Mouse (Mus musculus) large intestine, adult 2 months (tissue): Measurements from ENCODE around the gene Chic2. TPM values are rescaled to one million over a fixed set of nuclear protein-coding genes. Genes with fewer than 3 reads are reported as not detected.

Experiments
- DNase-seq: peaks from one replicate; pipeline ENCODE4 v3.0.0-alpha.2; 2012; ENCODE audit warnings: low read depth, low spot score
- WGBS: fragments of 180-500 bp; shearing (Covaris S2); methylation state at CpG from one replicate; pipeline ENCODE4 v1.1.7; 2018; 5-methylcytosine and 5-hydroxymethylcytosine counted together
- polyA plus RNA-seq: library from polyadenylated mRNA; depleted of rRNA; stranded (reverse); fragments of >200 nt; gene quantifications from 2 replicates; pipeline ENCODE4 v1.2.3, GENCODE M21; 2012

Gene Chic2
- polyA plus RNA-seq, 1 experiment: 6.2 TPM

DNA sequence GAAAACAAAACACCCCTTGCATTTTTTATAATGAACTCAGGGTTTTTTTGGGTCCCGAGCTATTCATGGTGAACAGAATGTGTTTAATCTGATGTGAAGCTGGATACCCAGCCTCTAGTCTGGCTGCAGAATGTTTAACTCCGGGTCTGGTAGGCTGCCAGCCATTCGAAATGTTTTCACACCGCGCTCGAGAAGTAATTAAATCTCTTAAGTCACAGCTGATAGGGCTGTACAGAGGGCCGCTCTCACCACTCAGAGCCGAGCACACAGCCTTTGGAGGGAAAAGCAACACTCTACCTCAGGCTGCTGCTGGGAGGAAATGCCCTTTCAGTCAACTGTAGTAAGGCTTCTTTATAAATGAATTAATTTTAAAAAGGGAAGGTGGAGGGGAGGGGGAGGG lies 49.6 kb downstream of the Chic2 start:
- no peak for DNase-seq

DNA sequence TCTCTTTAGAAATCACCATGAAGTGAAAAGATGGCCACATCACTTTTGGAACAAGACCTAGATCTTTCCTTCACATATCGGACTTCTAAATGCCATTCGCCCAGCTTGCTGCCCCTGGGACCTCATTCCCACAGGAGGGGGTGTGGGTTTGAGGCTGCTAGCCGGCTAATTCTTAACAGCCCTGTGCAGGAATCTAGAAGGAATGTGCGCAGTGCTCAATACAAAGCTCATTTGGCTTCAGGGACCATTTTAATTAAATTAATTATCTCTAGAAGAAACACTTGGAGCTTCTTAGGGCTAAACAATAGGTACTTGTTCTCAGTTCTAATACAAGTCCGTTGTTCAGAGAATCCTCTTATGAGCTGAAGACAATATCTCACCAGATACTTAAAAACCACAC lies 60.5 kb downstream of the Chic2 start:
- DNase-seq: no peak
- 76% methylated on average over 5 of the region's 5 CpGs for WGBS

More for the DNA sequence above, 49.6 kb downstream of the Chic2 start:
- WGBS: 74% methylated on average over 8 of the region's 8 CpGs

DNA sequence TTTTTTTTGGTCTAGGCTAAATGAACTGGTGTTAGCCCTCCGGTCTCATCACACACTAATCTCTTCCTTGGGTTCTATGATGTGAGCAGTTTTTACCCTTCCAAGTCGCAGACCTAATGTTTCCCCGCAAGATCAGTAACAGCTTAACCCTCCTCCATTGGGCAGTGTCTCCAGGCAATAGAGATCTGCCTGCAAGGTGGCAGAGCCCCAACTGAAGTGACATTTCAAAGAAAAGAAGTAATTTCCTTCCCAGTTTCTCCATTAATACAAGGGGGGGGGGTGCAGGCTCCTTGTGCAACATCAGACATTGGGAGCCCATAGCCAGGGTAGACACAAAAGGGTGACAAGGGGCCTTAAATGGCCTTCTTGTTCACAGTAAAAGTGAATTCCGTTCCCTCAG lies 64.0 kb downstream of the Chic2 start:
- 80% methylated on average over 4 of the region's 4 CpGs for WGBS
- DNase-seq: no peak

DNA sequence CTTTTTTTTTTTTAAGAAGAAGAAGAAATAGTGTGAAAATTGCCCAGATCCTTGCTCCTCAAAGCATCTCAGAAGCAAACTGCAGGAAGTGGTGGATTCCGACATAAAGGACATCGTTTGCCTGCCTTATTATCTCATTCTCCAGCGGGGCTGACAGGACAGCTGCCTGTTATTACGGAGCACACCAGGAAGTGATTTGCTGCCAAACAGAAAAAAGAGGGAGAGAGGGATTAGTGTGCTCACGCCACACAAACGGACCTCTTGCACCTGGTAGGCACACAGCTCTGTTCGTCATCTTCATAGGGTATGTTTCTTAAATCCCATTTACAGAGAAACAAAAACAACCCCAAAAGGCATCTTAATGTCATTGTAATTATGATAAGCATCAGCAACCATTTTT lies 64.4 kb downstream of the Chic2 start:
- DNase-seq: no peak
- 5% methylated on average over 7 of the region's 7 CpGs for WGBS

DNA sequence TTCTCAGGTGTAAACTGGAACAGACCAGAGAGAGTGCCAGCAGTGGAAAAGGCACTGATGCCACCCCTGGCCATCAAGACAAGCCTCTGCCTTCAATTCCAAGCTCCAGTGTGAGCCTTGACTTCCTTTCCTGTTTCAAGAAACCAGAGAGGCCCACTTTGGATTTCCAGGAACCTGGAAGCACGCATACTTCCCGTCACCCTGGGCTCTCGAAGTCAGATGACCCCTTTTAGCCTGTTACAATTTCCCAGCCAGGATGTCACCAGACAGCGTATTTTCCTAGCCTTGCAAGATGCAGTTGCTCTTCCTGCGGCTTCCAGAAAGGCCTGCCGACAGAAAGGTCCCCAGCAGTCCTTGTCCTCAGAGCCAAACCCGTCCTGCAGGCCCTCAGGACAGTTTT lies 65.0 kb downstream of the Chic2 start:
- no peak for DNase-seq
- 72% methylated on average over 7 of the region's 7 CpGs for WGBS

DNA sequence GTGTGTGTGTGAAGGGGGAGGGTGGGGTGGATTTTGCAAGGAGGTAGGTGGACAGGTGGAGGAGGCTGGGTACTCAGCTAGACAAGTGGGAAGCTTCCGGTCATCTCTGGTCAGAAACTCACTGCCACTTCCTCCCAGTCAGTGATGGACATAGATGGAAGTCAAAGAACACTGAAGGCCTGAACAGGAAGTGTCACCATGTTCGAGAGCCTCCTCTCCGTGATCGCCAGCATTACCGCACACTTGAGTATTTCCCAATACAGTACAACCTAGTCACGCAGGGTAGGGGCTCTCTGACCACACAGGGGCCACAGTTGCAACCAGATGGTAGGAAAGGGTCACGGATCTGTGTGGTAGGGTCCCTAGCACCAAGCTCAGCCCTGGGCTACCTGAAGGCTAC lies 69.1 kb downstream of the Chic2 start:
- DNase-seq: no peak
- 86% methylated on average over 7 of the region's 7 CpGs for WGBS

DNA sequence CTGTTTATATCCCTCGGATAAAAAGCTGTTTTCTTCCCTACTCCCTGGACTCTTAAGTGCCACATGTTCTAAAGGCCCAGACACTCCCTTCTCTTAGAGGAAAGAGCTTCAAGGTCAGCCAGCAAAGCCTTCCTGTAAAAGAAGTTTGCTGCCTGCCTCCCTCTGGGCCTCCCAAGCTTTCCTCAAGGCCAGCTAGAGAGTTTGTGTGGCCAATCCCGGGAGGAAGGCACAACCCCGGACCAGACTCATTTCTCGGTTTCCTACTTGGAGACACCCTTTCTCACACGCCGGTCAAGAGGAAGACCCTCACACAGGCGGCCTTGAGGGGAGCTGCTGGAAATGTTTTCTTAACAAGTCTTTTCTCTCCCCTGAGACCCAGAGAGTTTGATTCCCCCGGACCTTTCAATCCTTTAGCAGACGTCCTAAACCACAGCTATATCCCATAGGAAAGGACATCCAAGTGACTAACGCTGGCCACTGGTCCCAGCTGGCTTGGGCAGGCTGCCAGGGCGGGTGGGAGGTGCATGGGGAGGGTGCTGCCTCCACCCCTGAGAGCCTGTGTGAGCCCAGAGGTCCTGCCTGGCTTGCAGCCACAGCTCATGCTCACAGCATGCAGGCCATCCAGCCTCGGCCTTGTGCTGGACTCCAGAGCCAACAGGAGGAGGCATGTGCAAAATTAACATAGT lies 69.7 kb downstream of the Chic2 start:
- no peak for DNase-seq
- WGBS: 26% methylated on average over 12 of the region's 12 CpGs

DNA sequence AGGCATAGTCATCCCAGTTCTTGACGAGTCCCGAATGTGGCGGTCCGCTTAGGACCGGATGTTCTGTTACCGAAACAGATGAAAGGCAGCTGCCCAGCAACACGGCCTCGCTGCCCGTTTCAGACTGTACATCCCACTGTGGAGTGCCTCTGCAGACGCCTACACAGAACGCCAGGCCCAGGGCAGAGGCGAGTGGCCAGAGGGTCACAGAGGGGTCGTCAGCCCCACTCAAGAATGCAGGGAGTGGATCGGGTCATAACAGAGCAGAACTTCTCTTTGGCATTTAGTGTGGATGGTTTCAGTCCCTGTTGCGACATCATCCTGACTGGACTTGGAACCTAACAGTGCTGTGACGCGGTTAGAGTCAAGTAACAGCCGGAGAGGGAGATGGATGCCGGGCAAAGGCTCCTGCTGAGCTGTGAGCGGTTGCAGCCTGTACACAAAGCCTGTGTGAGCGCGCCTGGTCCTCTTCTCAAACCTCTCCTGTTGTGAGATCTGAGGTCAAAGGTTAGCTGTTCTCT lies 70.5 kb downstream of the Chic2 start:
- DNase-seq: no peak
- 52% methylated on average over 22 of the region's 22 CpGs for WGBS

DNA sequence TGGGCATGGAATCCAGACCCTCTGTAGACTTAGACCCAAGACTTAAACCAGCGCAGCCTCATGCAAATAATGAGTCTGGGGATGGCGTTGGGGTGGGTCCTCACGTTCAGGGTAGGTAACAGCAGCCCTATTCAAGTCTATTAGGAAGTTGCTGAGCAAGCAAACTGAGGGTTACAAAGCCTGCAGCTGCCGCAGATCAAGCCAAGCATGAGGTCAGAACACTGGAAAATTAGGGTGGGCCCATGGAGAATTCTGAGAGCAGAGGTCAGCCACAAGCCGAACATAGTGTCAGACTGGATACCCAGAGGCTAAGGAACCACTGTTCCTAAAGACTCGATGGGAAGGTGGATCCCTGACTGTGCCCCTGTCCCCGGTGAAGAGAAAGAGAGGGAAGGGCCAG lies 73.2 kb downstream of the Chic2 start:
- DNase-seq: no peak
- WGBS: 79% methylated on average over 7 of the region's 7 CpGs

DNA sequence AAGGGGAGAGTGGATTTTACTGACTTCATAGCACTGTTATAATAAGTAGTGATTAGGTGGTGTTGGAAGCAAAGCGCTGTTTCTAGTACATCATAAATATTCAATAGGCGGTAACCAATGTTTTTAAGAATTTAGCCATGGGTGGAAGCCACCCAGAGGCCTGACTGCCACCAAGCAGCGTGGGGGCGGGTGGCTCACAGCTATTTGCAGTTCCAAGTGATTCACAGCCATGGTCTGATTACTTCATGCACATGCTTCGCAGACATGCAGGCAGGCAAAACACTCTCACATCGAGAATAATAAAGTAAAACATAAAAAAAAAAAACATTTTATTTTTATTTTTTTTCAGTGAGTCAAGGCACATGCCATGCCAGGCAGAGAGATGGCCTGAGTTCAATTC lies 75.2 kb downstream of the Chic2 start:
- DNase-seq: no peak
- WGBS: 90% methylated on average over 6 of the region's 6 CpGs

DNA sequence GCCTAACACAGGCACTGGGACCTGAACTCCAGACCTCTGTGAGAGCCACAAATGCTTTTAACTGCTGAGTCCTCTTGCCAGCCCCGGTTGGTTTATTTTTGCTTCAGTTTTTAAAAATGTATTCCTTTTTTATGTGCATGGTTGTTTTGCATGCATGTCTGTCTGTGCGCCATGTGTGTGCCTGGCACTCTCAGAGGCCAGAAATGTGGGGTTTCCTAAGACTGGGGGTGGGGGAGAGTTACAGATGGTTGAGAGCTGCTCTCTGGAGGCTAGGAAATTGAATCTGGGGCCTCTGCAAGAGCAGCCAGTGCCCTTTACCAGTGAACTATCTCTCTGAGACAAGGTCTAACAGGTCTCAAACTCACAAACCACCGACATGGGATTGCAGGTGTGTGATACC lies 76.7 kb downstream of the Chic2 start:
- WGBS: 86% methylated on average over 3 of the region's 3 CpGs
- DNase-seq: no peak

DNA sequence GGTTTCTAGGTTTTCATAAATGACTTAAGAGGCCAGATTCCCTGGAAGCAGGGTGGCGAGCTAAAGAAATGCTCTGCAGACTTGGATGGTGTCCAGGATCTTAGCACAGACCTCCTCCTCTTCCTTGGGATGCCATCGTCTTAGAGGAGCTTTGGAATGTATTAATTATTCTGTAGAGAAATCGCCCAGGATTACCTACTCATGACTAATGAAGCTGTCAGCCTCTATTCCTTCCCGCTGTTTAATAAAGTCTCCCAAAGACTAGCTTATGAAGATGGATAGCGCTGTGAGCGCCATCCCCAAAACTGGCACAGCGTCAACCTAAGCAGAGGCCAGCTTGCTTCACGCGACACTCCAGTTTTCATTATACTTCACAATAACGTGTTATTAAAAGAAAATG lies 77.7 kb downstream of the Chic2 start:
- WGBS: 77% methylated on average over 10 of the region's 10 CpGs

DNA sequence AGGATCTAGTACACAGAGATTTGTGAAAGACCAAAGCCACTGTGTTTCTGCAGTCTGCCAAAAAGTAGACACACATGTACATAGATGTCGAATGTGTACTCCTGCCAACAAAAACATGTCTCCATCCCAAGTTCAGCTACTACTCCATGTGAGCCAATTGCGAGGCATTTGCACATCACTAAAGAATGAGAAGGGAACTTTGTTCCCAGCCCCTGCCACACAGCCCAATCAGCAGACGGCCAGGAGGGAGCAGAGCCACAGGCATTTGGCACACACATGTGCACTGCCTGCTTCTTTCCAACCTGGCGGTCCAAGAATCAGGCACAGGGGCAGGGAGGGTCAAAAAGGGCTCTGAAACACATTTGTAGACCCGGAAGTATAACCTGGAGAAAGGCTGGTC lies 81.8 kb downstream of the Chic2 start:
- no peak for DNase-seq
- 57% methylated on average over 5 of the region's 5 CpGs for WGBS

More for the DNA sequence above, 77.7 kb downstream of the Chic2 start:
- DNase-seq: no peak

DNA sequence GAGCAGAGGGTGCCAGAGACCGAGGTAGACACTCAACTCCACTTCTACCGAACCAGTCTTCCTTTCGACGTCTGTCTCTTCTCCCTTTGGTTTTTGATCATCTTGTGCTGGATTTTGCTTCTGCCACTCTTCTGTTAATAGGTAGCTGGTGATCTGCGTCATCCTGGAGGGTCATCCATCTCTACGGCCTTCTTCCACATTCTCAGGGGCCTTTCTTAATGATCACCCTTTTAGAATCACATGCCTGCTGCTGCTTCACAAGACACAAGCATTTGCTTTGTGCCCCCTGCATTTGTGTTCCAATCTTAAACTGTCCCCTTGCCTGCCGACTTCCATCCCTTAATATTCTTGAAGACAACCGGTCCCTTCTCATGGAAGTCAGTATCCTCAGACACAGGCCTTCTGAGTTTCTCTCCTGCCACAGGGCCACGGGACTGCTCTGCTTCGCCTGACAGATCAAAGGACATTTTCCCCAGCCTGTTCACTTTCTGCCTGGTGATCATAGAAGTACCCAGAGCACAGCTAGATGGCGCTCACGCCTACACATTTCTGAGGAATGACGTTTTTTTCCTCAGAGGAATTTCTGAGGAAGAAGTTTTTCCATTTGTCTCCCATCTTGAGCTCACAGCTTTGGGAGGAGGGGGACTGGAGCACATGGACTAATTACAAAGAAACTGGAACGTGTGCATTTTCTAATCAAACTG lies 83.6 kb downstream of the Chic2 start:
- WGBS: 31% methylated on average over 14 of the region's 14 CpGs
- DNase-seq: peak; percentile 39

DNA sequence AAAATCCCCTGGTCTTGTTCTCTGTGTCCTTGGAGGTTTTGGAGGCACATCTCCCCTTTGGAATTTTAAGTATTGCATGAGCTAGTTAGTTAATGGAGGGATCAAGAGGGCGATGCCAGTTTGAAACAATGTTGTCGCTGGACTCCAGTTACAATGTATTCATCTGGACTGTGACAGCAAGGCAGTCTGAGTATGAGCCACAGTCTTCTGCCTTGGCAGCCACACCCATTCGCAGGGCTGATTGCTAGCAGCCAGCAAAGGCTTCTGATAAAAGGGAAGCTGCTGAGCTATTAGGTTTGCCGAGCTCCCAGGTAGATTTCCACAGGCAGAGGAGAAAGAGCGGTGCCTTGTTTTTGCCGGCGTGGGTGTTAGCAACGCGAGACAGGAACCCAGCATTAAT lies 84.3 kb downstream of the Chic2 start:
- DNase-seq: no peak
- WGBS: 38% methylated on average over 9 of the region's 9 CpGs

DNA sequence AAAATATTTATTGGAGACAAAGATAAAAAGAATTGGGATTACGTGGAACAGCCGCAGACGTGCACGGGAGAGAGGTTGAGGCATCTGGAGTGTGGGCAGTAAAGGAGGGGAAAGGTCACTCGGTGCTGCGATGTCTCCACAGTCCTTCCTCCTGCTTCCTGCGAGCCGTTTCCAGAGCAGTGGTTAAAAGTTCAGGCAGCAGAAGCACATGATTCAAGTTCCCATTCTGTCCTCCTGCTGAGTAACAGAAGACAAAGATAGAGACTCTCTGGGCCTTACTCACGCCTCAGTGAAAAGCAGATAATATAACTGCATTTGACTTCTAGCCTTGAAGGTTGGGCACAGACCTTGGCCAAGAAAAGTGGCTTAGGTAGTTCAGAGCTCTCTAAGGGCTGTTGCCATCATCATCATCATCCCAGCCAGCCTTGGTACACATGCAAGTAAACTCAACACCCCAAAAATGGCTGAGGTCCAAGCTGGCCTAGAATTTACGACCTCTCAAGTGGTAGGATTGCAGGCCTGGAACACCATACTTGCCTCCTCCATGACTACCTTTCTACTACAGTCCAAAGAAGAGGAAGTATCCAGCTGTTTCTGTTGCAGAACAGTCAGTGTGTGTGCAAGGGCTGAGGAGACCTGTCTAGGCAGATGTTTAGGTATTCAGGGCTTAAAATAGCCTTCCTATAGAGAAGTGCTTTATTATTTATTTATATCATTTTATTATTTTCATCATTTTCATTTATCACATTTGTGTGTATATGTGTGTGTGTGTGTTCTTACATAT lies 87.1 kb downstream of the Chic2 start:
- WGBS: 44% methylated on average over 10 of the region's 10 CpGs
- no peak for DNase-seq

DNA sequence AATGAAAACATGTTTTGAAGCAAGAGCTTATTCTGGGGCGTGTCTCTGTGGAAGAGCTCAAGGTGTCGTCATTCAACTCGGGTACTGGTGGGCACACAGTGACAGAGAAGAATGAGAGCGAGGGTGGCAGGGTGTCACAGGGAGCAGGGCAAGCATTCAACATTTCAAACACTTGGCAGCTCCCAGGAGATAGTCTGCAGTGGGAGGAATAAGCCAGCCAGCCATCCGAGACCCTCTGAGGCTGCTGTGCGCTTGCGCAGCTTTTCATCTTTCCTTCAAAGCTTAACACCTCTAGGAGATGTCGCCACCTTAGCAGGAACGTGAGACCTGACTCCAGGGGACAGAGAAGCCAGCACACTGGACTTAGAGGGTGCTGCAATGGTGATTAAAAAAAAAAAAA lies 88.2 kb downstream of the Chic2 start:
- WGBS: 38% methylated on average over 9 of the region's 9 CpGs
- no peak for DNase-seq

DNA sequence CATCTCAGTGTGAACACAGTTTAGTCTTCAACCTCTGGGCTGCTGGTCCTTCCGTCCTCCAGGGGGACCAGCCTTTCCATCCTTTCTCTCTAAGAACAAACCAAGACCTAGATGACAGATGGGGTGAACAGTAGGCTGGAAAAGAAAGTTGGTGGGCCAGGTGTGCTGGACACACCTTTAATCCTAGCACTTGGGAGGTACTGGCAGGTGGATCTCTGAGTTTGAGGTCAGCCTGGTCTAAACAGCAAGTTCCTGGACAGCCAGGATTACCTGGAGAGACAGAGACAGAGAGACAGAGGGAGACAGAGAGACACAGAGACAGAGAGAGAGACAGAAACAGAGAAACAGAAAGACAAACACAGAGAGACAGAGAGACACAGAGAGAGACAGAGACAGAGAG lies 89.0 kb downstream of the Chic2 start:
- 97% methylated on average over 1 of the region's 1 CpGs for WGBS
- no peak for DNase-seq

DNA sequence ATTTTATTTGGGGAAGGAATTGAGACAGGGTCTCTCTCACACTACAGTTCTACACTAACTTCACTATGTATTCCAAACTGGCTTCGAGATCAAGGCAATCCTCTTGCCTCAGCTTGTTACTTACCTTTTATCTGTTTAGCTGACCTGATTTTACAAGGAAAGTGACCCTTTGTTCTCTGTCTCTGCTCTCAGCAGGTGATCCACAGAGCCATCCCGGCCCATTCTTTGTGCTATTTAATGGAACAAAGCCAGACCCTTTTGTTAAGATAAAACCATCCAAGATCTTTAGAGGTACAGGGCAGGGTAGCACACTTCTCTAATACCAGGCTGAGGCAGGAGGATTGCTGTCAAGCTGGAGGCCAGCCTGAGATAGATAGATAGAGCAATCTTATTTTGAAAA lies 91.6 kb downstream of the Chic2 start:
- 39% methylated on average over 2 of the region's 2 CpGs for WGBS
- DNase-seq: no peak

DNA sequence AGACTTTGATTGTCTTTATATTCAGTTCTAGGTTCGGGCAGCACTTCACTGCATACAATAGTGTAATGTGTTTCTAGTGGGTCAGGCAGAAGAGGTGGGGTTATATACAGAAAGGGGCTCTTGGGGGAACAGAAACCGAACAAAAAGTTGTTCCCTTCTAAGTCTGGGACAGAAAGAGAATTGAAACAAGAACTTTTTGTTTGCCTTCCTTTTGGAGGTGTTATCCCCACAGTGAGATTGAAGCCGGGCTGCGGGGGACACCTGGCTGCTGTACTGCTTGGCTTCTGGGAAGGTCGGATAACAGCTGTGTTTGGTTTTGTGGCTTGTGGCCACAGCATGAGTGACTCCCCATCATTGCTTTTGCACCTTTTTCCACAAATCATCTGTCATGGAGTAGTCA lies 93.2 kb downstream of the Chic2 start:
- DNase-seq: no peak
- 59% methylated on average over 5 of the region's 5 CpGs for WGBS

DNA sequence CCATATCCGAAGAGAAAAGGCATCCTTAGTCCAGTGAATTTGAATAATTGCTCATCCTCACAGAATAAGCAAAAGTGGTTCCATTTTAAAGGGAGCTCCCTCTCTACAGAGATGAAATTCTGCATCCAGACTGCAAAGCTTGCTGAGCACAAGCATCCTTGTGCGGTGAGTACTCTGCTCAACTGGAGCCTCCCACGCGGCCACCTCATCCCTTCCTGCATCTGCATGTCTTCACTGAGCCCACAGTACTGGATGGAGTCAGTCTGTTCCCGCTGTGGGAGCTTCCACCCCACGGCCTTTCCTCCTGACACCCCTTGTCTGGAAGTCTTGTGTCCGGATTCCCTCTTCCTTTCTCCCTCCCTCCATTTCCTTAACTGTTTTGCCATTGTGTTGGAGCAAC lies 95.3 kb downstream of the Chic2 start:
- DNase-seq: no peak
- WGBS: 79% methylated on average over 7 of the region's 7 CpGs
